Mouse (Mus musculus): ENCODE measurements around the gene Fbxo41. TPM values are rescaled to one million over a fixed set of nuclear protein-coding genes. Genes with fewer than 3 reads are reported as not detected.
"Not testable (repeated sequence)": the region's sequence is repeated elsewhere in the genome, so short reads cannot be mapped to it uniquely, and the experiment has no call there.

Gene Fbxo41
- total RNA-seq, 4 experiments from 2014 or later = 68.2 to 87.1 (median 81.3) TPM

DNA sequence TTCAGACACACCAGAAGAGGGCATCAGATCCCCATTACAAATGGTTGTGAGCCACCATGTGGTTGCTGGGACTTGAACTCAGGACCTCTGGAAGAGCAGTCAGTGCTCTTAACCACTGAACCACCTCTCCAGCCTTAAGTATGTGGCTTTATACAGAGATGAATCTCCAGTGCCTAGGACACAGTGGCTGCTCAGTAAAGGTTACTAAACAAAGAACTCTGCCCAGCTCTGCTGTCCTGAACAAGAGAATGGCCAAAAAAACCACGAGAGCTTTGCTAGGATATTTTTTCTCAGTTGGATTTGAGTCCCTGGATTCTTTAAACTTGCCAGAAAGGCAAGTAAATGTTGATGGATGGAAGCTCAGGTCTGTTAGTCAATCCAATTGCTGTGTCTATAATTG is 52.7 kb downstream of the Fbxo41 start:
- not testable (repeated sequence) for DNase-seq (ENCODE audit: low spot score in 2 of 2)

DNA sequence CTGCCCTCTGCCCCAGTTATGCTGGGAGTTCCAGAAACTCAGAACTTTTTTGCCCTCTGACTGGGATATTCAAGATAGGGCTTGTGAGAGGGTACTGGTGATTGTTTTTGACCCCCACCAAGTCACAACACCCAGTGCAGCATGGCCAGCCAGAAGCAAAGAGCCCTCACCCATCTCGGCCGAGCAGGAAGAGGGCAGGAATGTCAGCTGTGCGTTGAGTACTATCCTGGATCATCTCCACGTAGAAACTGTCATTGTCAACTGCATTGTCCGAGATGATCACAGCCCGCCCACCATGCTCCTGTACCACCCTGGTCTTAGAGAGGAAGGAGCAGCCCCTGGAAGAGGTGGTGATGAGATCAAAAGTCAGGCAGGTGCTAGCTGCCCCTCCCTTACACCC is 55.4 kb downstream of the Fbxo41 start:
- no peak for DNase-seq (ENCODE audit: low spot score in 2 of 2)

DNA sequence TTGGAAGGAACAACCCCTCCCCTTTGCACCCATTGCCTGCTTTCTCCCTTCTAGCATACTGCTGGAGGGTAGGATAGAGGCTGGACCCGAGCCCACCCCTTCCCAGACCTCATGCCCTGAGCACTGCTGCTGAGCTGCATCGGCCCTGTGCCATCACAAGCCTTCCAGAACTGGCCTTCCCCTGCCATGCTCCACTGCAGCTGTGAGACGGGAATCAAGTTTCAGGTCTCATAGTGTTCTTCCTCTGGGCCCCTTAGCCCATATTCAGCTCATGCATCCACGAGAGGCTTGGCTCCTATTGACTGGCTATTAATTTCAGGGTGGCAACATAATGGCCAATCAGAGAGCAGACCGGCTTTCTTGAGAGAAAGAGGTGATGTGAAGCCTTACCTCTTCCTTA is 57.5 kb downstream of the Fbxo41 start:
- DNase-seq (ENCODE audit: low spot score in 2 of 2) = no peak

DNA sequence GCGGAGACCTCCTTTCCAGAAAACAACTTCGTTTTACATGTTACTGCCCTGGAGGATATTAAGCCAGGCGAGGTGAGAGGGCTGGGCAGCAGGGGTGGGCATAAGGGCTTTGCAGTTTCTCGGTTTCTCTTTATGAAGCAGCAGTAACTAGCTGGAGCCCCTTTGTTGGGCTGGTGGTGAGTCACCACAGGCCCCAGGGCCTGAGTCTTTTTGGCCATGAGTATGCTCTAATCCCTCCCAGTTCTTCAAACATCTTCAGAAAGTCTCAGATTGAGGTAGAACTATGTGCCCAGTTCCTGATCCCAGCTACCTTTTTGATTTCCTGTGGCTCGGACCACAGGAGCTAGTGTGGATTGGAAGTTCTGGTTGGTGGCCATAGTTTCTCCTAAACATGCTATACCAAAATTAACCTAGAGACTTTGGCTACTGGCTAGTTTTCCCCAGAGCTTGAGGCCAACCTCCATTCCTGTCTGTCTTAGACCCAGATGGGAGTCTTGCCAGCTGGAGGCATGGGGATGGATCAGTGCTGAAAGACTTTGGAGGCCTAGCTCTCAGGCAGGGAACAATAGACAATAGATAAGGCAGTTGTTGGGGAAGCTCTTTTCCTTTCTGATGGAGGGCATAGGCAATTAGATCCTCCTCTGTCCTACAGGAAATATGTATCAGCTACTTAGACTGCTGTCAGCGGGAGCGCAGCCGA is 58.4 kb downstream of the Fbxo41 start:
- no peak for DNase-seq (ENCODE audit: low spot score in 2 of 2)

- no peak for DNase-seq (ENCODE audit: low spot score in 2 of 2)
These were observed 59.1 kb downstream of the Fbxo41 start for GRCm38 (mm10) chr6:85443488-85444233.

DNA sequence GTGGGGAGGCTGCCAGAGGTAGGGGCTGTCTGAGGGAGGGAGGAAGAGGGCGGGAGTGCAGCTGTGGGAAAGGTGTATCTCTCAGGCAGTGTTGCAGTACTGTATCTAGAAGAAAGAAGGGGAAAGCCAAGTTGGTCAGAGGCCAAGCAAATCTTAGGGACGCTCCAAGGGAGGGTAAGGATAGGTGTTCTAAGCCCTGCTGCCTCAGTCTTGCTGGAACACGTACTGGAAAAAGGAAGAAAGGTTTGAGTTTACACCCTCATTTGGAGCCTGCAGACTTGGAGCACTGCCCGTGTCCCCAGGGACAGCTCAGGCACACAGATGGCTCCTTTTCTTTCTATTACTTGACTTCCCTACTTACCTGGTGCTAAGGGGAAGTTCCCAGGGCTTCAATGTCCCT is 61.7 kb downstream of the Fbxo41 start:
- no peak for DNase-seq (ENCODE audit: low spot score in 2 of 2)

DNA sequence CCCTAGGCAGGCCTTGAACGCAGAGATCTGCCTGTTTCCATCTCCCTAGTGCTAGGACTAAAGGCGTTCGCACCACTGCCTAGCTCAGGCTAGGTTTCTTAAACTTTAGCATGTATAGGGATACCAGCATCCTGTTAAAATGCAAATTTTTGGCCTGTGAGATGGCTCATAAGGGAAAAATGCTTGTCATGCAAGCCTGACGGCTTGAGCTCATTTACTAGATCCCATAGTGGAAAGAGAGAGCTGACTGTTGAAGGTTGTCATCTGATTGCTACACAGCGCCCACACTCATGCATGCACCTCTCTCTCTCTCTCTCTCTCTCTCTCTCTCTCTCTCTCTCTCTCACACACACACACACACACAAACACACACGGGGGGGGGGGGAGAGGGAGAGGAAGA is 66.2 kb downstream of the Fbxo41 start:
- DNase-seq (ENCODE audit: low spot score in 2 of 2) = no peak

- DNase-seq (ENCODE audit: low spot score in 2 of 2) = no peak
These were observed 66.6 kb downstream of the Fbxo41 start for GRCm38 (mm10) chr6:85436204-85436603.

GRCm38 (mm10) chr6:85433865-85434264 is 68.9 kb downstream of the Fbxo41 start:
- DNase-seq (ENCODE audit: low spot score in 2 of 2) = no peak

DNA sequence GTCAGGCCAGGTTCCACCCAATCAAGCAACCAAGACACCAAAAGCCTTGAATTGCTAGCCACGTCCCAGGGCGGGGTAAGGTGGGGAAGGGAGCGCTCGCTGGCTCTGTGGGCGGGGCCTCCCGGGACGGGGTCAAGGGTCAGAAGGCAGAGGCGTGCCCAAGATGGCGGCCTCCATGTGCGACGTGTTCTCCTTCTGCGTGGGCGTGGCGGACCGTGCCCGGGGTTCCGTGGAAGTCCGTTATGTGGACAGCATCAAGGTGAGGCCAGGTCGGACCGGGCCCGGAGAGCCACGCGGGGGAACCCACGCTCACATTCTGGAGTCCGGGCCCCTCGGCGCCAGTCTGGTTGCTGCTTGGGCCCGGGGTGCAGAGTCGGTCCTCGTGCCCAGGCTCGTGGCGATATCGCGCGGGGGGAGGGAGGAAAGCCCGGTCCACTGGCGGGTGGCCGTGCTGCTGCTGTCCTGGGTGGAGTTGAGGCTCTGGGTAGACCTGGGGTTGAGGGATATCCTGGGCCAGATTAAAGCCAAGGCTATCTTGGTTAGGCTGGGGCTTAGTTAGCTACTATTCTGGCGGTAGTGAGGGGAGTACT is 70.9 kb downstream of the Fbxo41 start, which contains the start of gene Smyd5:
TSS of gene Smyd5 (plus strand) at position 148 of the 590 bp plus-strand sequence.
- peak; percentile 75 to 80 for DNase-seq (ENCODE audit: low spot score in 2 of 2)

- no peak for DNase-seq (ENCODE audit: low spot score in 2 of 2)
These were observed 71.4 kb downstream of the Fbxo41 start for GRCm38 (mm10) chr6:85431274-85431841.

GRCm38 (mm10) chr6:85423836-85424379 is 78.9 kb downstream of the Fbxo41 start, which contains the start of gene Noto:
TSS of gene Noto (plus strand) at chr6:85423886.
- DNase-seq (ENCODE audit: low spot score in 2 of 2) = no peak

Other genes with a start within 250 kb of the Fbxo41 start
- gene Sfxn5, start 169.6 kb downstream of the Fbxo41 start, total RNA-seq (2022) = 100 to 1,000 TPM; 176 to 205 (median 188) TPM
- gene Rab11fip5, start 128.4 kb downstream of the Fbxo41 start, total RNA-seq (2022) = 10 to 100 TPM; 62.8 to 68.1 (median 65.7) TPM
- not detected for gene Noto, start 79.1 kb downstream of the Fbxo41 start, total RNA-seq (2022)
- 10 to 100 TPM; 49.4 to 57.5 (median 53.2) TPM for gene Smyd5, start 71.0 kb downstream of the Fbxo41 start, total RNA-seq (2022)
- gene Cct7, start 51.5 kb downstream of the Fbxo41 start, total RNA-seq (2022) = 100 to 1,000 TPM; 214 to 247 (median 220) TPM
- 10 to 100 TPM; 18.0 to 20.9 (median 18.0) TPM for gene Pradc1, start 51.0 kb downstream of the Fbxo41 start, total RNA-seq (2022)
- gene Egr4, start 10.6 kb upstream of the Fbxo41 start, total RNA-seq (2022) = 10 to 100 TPM; 18.5 to 24.4 (median 20.1) TPM
- gene Alms1, start 84.5 kb upstream of the Fbxo41 start, total RNA-seq (2022) = 10 to 100 TPM in 1 of 4 experiments, 1 to 10 TPM in 3; 7.2 to 10.1 (median 8.4) TPM
- gene Nat8f7, start 210.2 kb upstream of the Fbxo41 start, total RNA-seq (2022) = 1 to 10 TPM; 4.1 to 5.6 (median 4.7) TPM

Data from layer of hippocampus, adult 8-10 months (tissue).